29 mouse cellular contexts compared by ENCODE assay signal in genomic region chr4:109185616-109186405, GRCm38 (mm10). TPM values are rescaled to one million over a fixed set of nuclear protein-coding genes. Genes with fewer than 3 reads are reported as not detected.
A peak's percentile ranks its signal among the peaks of the same experiment; 100 is the strongest.
DNase-seq lines count a peak whose midpoint lies in the region; ATAC-seq and TF ChIP-seq lines count a peak whose summit lies in the region.
"Had no signal": no experiment of that assay in that cellular context is flagged by ENCODE, and none has a peak within 500 bp of the region (broad histone marks: within the 10 kb centered on the region; RNA-seq: fewer than 3 reads in every experiment).

No protein-coding gene starts in this region.

- no peaks in the 10 kb centered on the region for H3K36me3 ChIP-seq in forebrain, embryonic 14.5 days (ENCODE audit: control insufficient read depth, insufficient read depth, low read length)
- no peaks in the 10 kb centered on the region for H3K36me3 ChIP-seq in forebrain, embryonic 10.5 days (replicated peaks)
- H3K36me3 ChIP-seq in neural tube, embryonic 14.5 days (ENCODE audit: control insufficient read depth, insufficient read depth, low read length): no peaks in the 10 kb centered on the region
- H3K36me3 ChIP-seq in neural tube, embryonic 15.5 days: no peaks in the 10 kb centered on the region
- no peaks in the 10 kb centered on the region for H3K36me3 ChIP-seq in liver, postnatal 0 days (replicated peaks; ENCODE audit: insufficient read depth, low read length)
- H3K36me3 ChIP-seq: embryonic facial prominence, embryonic 15.5 days; heart, embryonic 10.5 days; limb, embryonic 10.5 days; limb, embryonic 15.5 days; liver, embryonic 13.5 days had no signal

- H3K9ac ChIP-seq in forebrain, embryonic 14.5 days (ENCODE audit: low read length): no peak overlapping the region
- H3K9ac ChIP-seq in neural tube, embryonic 14.5 days (replicated peaks; ENCODE audit: low read depth, low read length): no peak overlapping the region
- H3K9ac ChIP-seq in neural tube, embryonic 15.5 days (replicated peaks): no peak overlapping the region
- no peak overlapping the region for H3K9ac ChIP-seq in liver, postnatal 0 days (replicated peaks)
- H3K9ac ChIP-seq: embryonic facial prominence, embryonic 15.5 days; hindbrain, embryonic 14.5 days; limb, embryonic 15.5 days; liver, embryonic 13.5 days had no signal

- H3K4me2 ChIP-seq in forebrain, embryonic 14.5 days (ENCODE audit: low read length): no peak overlapping the region
- no peak overlapping the region for H3K4me2 ChIP-seq in neural tube, embryonic 14.5 days (ENCODE audit: low read depth, low read length)
- H3K4me2 ChIP-seq in neural tube, embryonic 15.5 days: no peak overlapping the region
- H3K4me2 ChIP-seq in liver, postnatal 0 days (ENCODE audit: low read depth, low read length): no peak overlapping the region
- H3K4me2 ChIP-seq: embryonic facial prominence, embryonic 15.5 days; hindbrain, embryonic 14.5 days; limb, embryonic 15.5 days; liver, embryonic 13.5 days had no signal

- ATAC-seq in forebrain, embryonic 14.5 days: no peak
- ATAC-seq in neural tube, embryonic 14.5 days (ENCODE audit: low read depth): peak; percentile 54; the same call in 1 of the 2 replicates
- ATAC-seq in neural tube, embryonic 15.5 days (ENCODE audit: low FRiP score): no peak
- ATAC-seq in liver, postnatal 0 days: no peak
- ATAC-seq: CD4-positive, CD25-positive, alpha-beta regulatory T cell, adult 4 months; intestine, postnatal 0 days had no signal

- no peak for TF ChIP-seq EP300 in liver, postnatal 0 days (IDR thresholded peaks at IDR 0.05; ENCODE audit: low read depth)

- no peaks in the 10 kb centered on the region for H3K27me3 ChIP-seq in forebrain, embryonic 14.5 days (replicated peaks; ENCODE audit: control insufficient read depth, insufficient read depth, low read length)
- no peaks in the 10 kb centered on the region for H3K27me3 ChIP-seq in forebrain, embryonic 10.5 days (ENCODE audit: poor library complexity, severe bottlenecking)
- no peaks in the 10 kb centered on the region for H3K27me3 ChIP-seq in neural tube, embryonic 14.5 days (ENCODE audit: control insufficient read depth, insufficient read depth, low read length)
- H3K27me3 ChIP-seq in neural tube, embryonic 15.5 days (replicated peaks): no peaks in the 10 kb centered on the region
- H3K27me3 ChIP-seq in liver, postnatal 0 days (ENCODE audit: insufficient read depth, low read length): no peaks in the 10 kb centered on the region
- H3K27me3 ChIP-seq: embryonic facial prominence, embryonic 15.5 days; limb, embryonic 15.5 days; liver, embryonic 13.5 days had no signal

- no peak for DNase-seq in forebrain, embryonic 14.5 days (ENCODE audit: low spot score)
- DNase-seq in forebrain, embryonic 10.5 days (ENCODE audit: extremely low spot score, low spot score): no peak
- peak; percentile 21 for DNase-seq in kidney, adult 18-20 months
- no peak for DNase-seq in kidney, adult 9 months
- DNase-seq in liver, postnatal 0 days: no peak
- DNase-seq: cerebellum, adult 18-20 months; cerebellum, postnatal 10 days; gastrocnemius, postnatal 14 days; heart, postnatal 4 days; kidney, postnatal 14 days; layer of hippocampus, adult 9-11 months; liver, embryonic 13.5 days; lung, adult 2 months; lung, postnatal 14 days; right cerebral cortex, postnatal 4 days; thymus, adult 2 months; thymus, postnatal 36 days had no signal

- WGBS in forebrain, embryonic 14.5 days: 82% methylated on average over 8 of the region's 8 CpGs
- whole genome bisulfite sequencing in forebrain, embryonic 10.5 days: 88% methylated on average over 8 of the region's 8 CpGs
- WGBS in neural tube, embryonic 14.5 days: 77% methylated on average over 8 of the region's 8 CpGs
- WGBS in neural tube, embryonic 15.5 days: 74% methylated on average over 8 of the region's 8 CpGs
- WGBS in liver, postnatal 0 days (ENCODE audit: insufficient replicate concordance): 83% methylated on average over 8 of the region's 8 CpGs

- no peaks in the 10 kb centered on the region for H3K4me1 ChIP-seq in forebrain, embryonic 14.5 days (ENCODE audit: control insufficient read depth, insufficient read depth, low read length)
- H3K4me1 ChIP-seq in forebrain, embryonic 10.5 days: no peaks in the 10 kb centered on the region
- no peaks in the 10 kb centered on the region for H3K4me1 ChIP-seq in neural tube, embryonic 14.5 days (ENCODE audit: control insufficient read depth, insufficient read depth, low read length)
- H3K4me1 ChIP-seq in neural tube, embryonic 15.5 days: 0 out of 2 replicates have a peak, but pooled peaks cover 3% of the 10 kb centered on the region
- H3K4me1 ChIP-seq in liver, postnatal 0 days (ENCODE audit: insufficient read depth): no peaks in the 10 kb centered on the region
- H3K4me1 ChIP-seq: embryonic facial prominence, embryonic 15.5 days; heart, embryonic 10.5 days; limb, embryonic 10.5 days; limb, embryonic 15.5 days; liver, embryonic 13.5 days had no signal

- no peak for TF ChIP-seq CTCF in liver, postnatal 0 days (IDR thresholded peaks at IDR 0.05; ENCODE audit: low read depth)

- H3K9me3 ChIP-seq in forebrain, embryonic 14.5 days (replicated peaks; ENCODE audit: control insufficient read depth, low read length): no peaks in the 10 kb centered on the region
- no peaks in the 10 kb centered on the region for H3K9me3 ChIP-seq in forebrain, embryonic 10.5 days
- no peaks in the 10 kb centered on the region; the same call in 1 of the 2 replicates for H3K9me3 ChIP-seq in neural tube, embryonic 14.5 days (ENCODE audit: control insufficient read depth, low read length)
- no peaks in the 10 kb centered on the region for H3K9me3 ChIP-seq in neural tube, embryonic 15.5 days (replicated peaks)
- H3K9me3 ChIP-seq in liver, postnatal 0 days (ENCODE audit: low read length): no peaks in the 10 kb centered on the region
- H3K9me3 ChIP-seq: embryonic facial prominence, embryonic 15.5 days; heart, embryonic 10.5 days; limb, embryonic 10.5 days; limb, embryonic 15.5 days; liver, embryonic 13.5 days had no signal

- no peak overlapping the region for H3K4me3 ChIP-seq in forebrain, embryonic 14.5 days (ENCODE audit: low read depth, low read length)
- H3K4me3 ChIP-seq in forebrain, embryonic 10.5 days: no peak overlapping the region
- no peak overlapping the region for H3K4me3 ChIP-seq in neural tube, embryonic 14.5 days (ENCODE audit: low read depth, low read length)
- H3K4me3 ChIP-seq in neural tube, embryonic 15.5 days (replicated peaks): no peak overlapping the region
- H3K4me3 ChIP-seq in liver, postnatal 0 days (ENCODE audit: low read depth, low read length): no peak overlapping the region
- H3K4me3 ChIP-seq: embryonic facial prominence, embryonic 15.5 days; heart, embryonic 10.5 days; limb, embryonic 10.5 days; limb, embryonic 15.5 days; liver, embryonic 13.5 days had no signal

- H3K27ac ChIP-seq in forebrain, embryonic 14.5 days (ENCODE audit: low read depth, low read length): peak overlapping the region; percentile 4; the same call in 1 of the 2 replicates
- no peak overlapping the region for H3K27ac ChIP-seq in forebrain, embryonic 10.5 days
- no peak overlapping the region for H3K27ac ChIP-seq in neural tube, embryonic 14.5 days (ENCODE audit: low read depth, low read length)
- H3K27ac ChIP-seq in neural tube, embryonic 15.5 days (replicated peaks): no peak overlapping the region
- no peak overlapping the region for H3K27ac ChIP-seq in liver, postnatal 0 days (ENCODE audit: low read depth)
- H3K27ac ChIP-seq: embryonic facial prominence, embryonic 15.5 days; heart, embryonic 10.5 days; hindbrain, embryonic 14.5 days; limb, embryonic 10.5 days; limb, embryonic 15.5 days; liver, embryonic 13.5 days; stomach, postnatal 0 days had no signal

RNA-seq across cellular contexts. Expression of gene Osbpl9, which starts 16.3 kb away (rescaled TPM):
- polyA plus RNA-seq in forebrain, embryonic 14.5 days (2014; fragmentation: Nextera tagmentation; extraction: Ambion mirVana): 75.3 and 88.2 TPM in 2 replicates
- polyA plus RNA-seq in forebrain, embryonic 10.5 days (2016; fragmentation: Nextera tagmentation; extraction: Ambion mirVana): 53.1 and 59.6 TPM in 2 replicates
- 89.2 and 98.8 TPM in 2 replicates for polyA plus RNA-seq in neural tube, embryonic 14.5 days (2014; fragmentation: Nextera tagmentation; extraction: Ambion mirVana)
- polyA plus RNA-seq in neural tube, embryonic 15.5 days (2015; fragmentation: Nextera tagmentation; extraction: Ambion mirVana): 79.1 and 79.4 TPM in 2 replicates
- polyA plus RNA-seq in liver, postnatal 0 days (2015; fragmentation: Nextera tagmentation; extraction: Ambion mirVana): 28.2 and 29.3 TPM in 2 replicates

RNA-seq across cellular contexts. Expression of gene Calr4, which starts 48.5 kb away (rescaled TPM):
- polyA plus RNA-seq in forebrain, embryonic 14.5 days (2014; fragmentation: Nextera tagmentation; extraction: Ambion mirVana): 0.59 and 0.66 TPM in 2 replicates
- 0.10 TPM in 1 of 2 replicates, not detected in the other for polyA plus RNA-seq in forebrain, embryonic 10.5 days (2016; fragmentation: Nextera tagmentation; extraction: Ambion mirVana)
- 1.6 and 2.2 TPM in 2 replicates for polyA plus RNA-seq in neural tube, embryonic 14.5 days (2014; fragmentation: Nextera tagmentation; extraction: Ambion mirVana)
- polyA plus RNA-seq in neural tube, embryonic 15.5 days (2015; fragmentation: Nextera tagmentation; extraction: Ambion mirVana): 1.3 and 1.7 TPM in 2 replicates
- polyA plus RNA-seq in liver, postnatal 0 days (2015; fragmentation: Nextera tagmentation; extraction: Ambion mirVana): not detected in 2 replicates
- polyA plus RNA-seq: CD4-positive, CD25-positive, alpha-beta regulatory T cell, adult 4 months; heart, embryonic 16.5 days; limb, embryonic 10.5 days; liver, embryonic 13.5 days; spleen, adult 2 months; stomach, postnatal 0 days; thymus, adult 2 months had no signal
